In the genomic region with DNA sequence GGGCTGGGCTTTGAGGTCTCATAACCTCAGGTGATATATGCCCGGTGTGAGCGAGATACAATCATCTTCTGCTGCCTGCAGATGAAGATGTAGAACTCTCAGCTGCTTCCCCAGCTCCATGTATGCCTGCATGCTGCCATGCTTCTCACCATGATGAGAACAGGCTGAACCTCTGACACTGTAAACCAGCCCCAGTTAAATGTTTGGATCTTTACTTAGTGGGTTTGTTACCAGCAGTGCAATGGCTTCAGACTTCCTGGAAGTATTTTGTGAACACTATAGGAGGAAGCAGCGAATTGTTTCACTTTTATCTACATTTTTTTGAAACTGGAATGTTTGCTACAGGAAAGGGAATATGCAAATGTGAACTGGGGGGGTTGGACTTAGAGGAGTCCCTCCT, we compare ENCODE assay signal across 22 mouse cellular contexts. TPM values are rescaled to one million over a fixed set of nuclear protein-coding genes. Genes with fewer than 3 reads are reported as not detected.
DNase-seq lines count a peak whose midpoint lies in the region; ATAC-seq and TF ChIP-seq lines count a peak whose summit lies in the region.
"Had no signal": no experiment of that assay in that cellular context is flagged by ENCODE, and none has a peak within 500 bp of the region (broad histone marks: within the 10 kb centered on the region; RNA-seq: fewer than 3 reads in every experiment).

No protein-coding gene starts in this region.

- 63% methylated on average over 3 of the region's 3 CpGs for WGBS in stomach, postnatal 0 days
- 73% methylated on average over 3 of the region's 3 CpGs for WGBS in intestine, embryonic 16.5 days

- peaks cover 5 to 11% of the 10 kb centered on the region in 2 experiments; a peak in 3 of 4 replicates for H3K4me1 ChIP-seq in CH12.LX (ENCODE audit: control insufficient read depth in 1 of 2, insufficient read depth in 2 of 2)
- no peaks in the 10 kb centered on the region for H3K4me1 ChIP-seq in stomach, postnatal 0 days (replicated peaks; ENCODE audit: control insufficient read depth, insufficient read depth)
- no peaks in the 10 kb centered on the region for H3K4me1 ChIP-seq in intestine, embryonic 16.5 days (ENCODE audit: control insufficient read depth, insufficient read depth, low read length)
- H3K4me1 ChIP-seq: embryonic facial prominence, embryonic 10.5 days; embryonic facial prominence, embryonic 12.5 days had no signal

- H3K4me2 ChIP-seq in CH12.LX (ENCODE audit: insufficient read depth, low read depth, poor library complexity, severe bottlenecking): no peak overlapping the region
- H3K4me2 ChIP-seq in stomach, postnatal 0 days (replicated peaks; ENCODE audit: low read depth): no peak overlapping the region
- H3K4me2 ChIP-seq in intestine, embryonic 16.5 days (ENCODE audit: low read depth, low read length): no peak overlapping the region
- H3K4me2 ChIP-seq: embryonic facial prominence, embryonic 12.5 days had no signal

- in situ Hi-C loops in CH12.LX (cut with MboI; ENCODE audit: low pct_ligation_motif_present, low pct_unique_long_range_greater_than_20kb, low sequenced_read_pairs): no loop called here

- no peaks in the 10 kb centered on the region for H3K27me3 ChIP-seq in CH12.LX (replicated peaks)
- no peaks in the 10 kb centered on the region for H3K27me3 ChIP-seq in stomach, postnatal 0 days (ENCODE audit: control insufficient read depth, insufficient read depth, low read length)
- H3K27me3 ChIP-seq in intestine, embryonic 16.5 days (replicated peaks; ENCODE audit: control insufficient read depth, insufficient read depth, low read length): no peaks in the 10 kb centered on the region
- H3K27me3 ChIP-seq: embryonic facial prominence, embryonic 12.5 days had no signal

- no peak for TF ChIP-seq RAD21 in CH12.LX (IDR thresholded peaks at IDR 0.05; ENCODE audit: low read depth, low read length)

- H3K4me3 ChIP-seq in CH12.LX (replicated peaks in 1 of 3; ENCODE audit: low read depth in 2 of 3, low read length in 2 of 3, poor library complexity in 1 of 3): no peak overlapping the region
- H3K4me3 ChIP-seq in stomach, postnatal 0 days (ENCODE audit: low read depth, low read length): no peak overlapping the region
- H3K4me3 ChIP-seq in intestine, embryonic 16.5 days (ENCODE audit: low read length): no peak overlapping the region
- H3K4me3 ChIP-seq: embryonic facial prominence, embryonic 10.5 days; embryonic facial prominence, embryonic 12.5 days had no signal

- H3K9me3 ChIP-seq in CH12.LX (replicated peaks; ENCODE audit: low read length): no peaks in the 10 kb centered on the region
- H3K9me3 ChIP-seq in stomach, postnatal 0 days (ENCODE audit: control insufficient read depth, low read length): no peaks in the 10 kb centered on the region
- H3K9me3 ChIP-seq in intestine, embryonic 16.5 days (ENCODE audit: control insufficient read depth, low read length): no peaks in the 10 kb centered on the region
- H3K9me3 ChIP-seq: embryonic facial prominence, embryonic 10.5 days; G1E had no signal

- peak; percentile 11 for DNase-seq in 416B (ENCODE audit: low read depth)
- peak; percentile 6 for DNase-seq in CH12.LX (ENCODE audit: extremely low read depth)
- peak; percentile 23 for DNase-seq in ZHBTc4 (ENCODE audit: low read depth, low spot score)
- no peak for DNase-seq in stomach, postnatal 0 days (ENCODE audit: low spot score)
- DNase-seq in lung, postnatal 25 days (ENCODE audit: low spot score): no peak
- DNase-seq: adrenal gland, adult 8-10 months; adrenal gland, postnatal 14 days; adrenal gland, postnatal 36 days; cerebellum, adult 11-12 months; cerebellum, adult 2 months; cerebellum, adult 9-10 months; cerebellum, postnatal 10 days; cerebellum, postnatal 25 days had no signal

- no peaks in the 10 kb centered on the region for H3K36me3 ChIP-seq in CH12.LX (replicated peaks in 1 of 2; ENCODE audit: control insufficient read depth in 1 of 2, insufficient read depth in 1 of 2, low read length in 1 of 2)
- H3K36me3 ChIP-seq in stomach, postnatal 0 days (ENCODE audit: control insufficient read depth, insufficient read depth, low read length): no peaks in the 10 kb centered on the region
- H3K36me3 ChIP-seq in intestine, embryonic 16.5 days (ENCODE audit: control insufficient read depth, insufficient read depth, low read length): no peaks in the 10 kb centered on the region
- H3K36me3 ChIP-seq: embryonic facial prominence, embryonic 10.5 days; embryonic facial prominence, embryonic 12.5 days; G1E had no signal

- H3K79me2 ChIP-seq in CH12.LX (replicated peaks; ENCODE audit: control insufficient read depth, extremely low read depth, insufficient read depth, poor library complexity, severe bottlenecking): no peaks in the 10 kb centered on the region

- no peak for TF ChIP-seq EP300 in CH12.LX (IDR thresholded peaks at IDR 0.05; ENCODE audit: low read length)
- no peak for TF ChIP-seq EP300 in stomach, postnatal 0 days (optimal IDR thresholded peaks at IDR 0.05)

- dilution Hi-C loops in CH12.LX (cut with MboI; ENCODE audit: extremely low pct_ligation_motif_present, extremely low pct_unique_long_range_greater_than_20kb, low sequenced_read_pairs): no loop called here

- TF ChIP-seq POLR2A in CH12.LX (IDR thresholded peaks at IDR 0.05; ENCODE audit: low read depth, low read length): no peak

- H3K27ac ChIP-seq in CH12.LX (ENCODE audit: insufficient read depth, low read depth): no peak overlapping the region
- H3K27ac ChIP-seq in stomach, postnatal 0 days (replicated peaks): no peak overlapping the region
- H3K27ac ChIP-seq in intestine, embryonic 16.5 days (ENCODE audit: low read length): no peak overlapping the region
- H3K27ac ChIP-seq: embryonic facial prominence, embryonic 10.5 days; embryonic facial prominence, embryonic 12.5 days had no signal

- H3K9ac ChIP-seq in CH12.LX (ENCODE audit: insufficient read depth, low read depth): no peak overlapping the region
- H3K9ac ChIP-seq in stomach, postnatal 0 days (ENCODE audit: low read length): no peak overlapping the region
- H3K9ac ChIP-seq in intestine, embryonic 16.5 days (ENCODE audit: low read depth, low read length): no peak overlapping the region
- H3K9ac ChIP-seq: embryonic facial prominence, embryonic 12.5 days had no signal

- TF ChIP-seq CTCF in CH12.LX (conservative IDR thresholded peaks at IDR 0.05 in 1 of 2, IDR thresholded peaks at IDR 0.05 in 1 of 2; ENCODE audit: low read depth in 2 of 2, low read length in 2 of 2): no peak
- TF ChIP-seq CTCF in stomach, postnatal 0 days (IDR thresholded peaks at IDR 0.05; ENCODE audit: low read depth): no peak

- ATAC-seq in stomach, postnatal 0 days (ENCODE audit: low FRiP score, low TSS enrichment): peak; percentile 75; the same call in 1 of the 2 replicates
- no peak for ATAC-seq in megakaryocyte, adult 5-6 weeks (ENCODE audit: poor library complexity, severe bottlenecking)
- ATAC-seq in intestine, embryonic 16.5 days: no peak
- ATAC-seq: activated CD4-positive, CD25-positive, alpha-beta regulatory T cell, adult 4 months; forebrain, embryonic 14.5 days; forebrain, embryonic 16.5 days had no signal

TF ChIP-seq in CH12.LX, 34 proteins besides CTCF, POLR2A, EP300 and RAD21:
- TF ChIP-seq BHLHE40 (IDR thresholded peaks at IDR 0.05; ENCODE audit: low read depth, low read length) (no peak), USF2 (conservative IDR thresholded peaks at IDR 0.05; ENCODE audit: low read depth, low read length) (no peak), HCFC1 (IDR thresholded peaks at IDR 0.05; ENCODE audit: low read depth, low read length) (no peak), NRF1 (IDR thresholded peaks at IDR 0.05; ENCODE audit: low read depth, low read length) (no peak), MEF2A (IDR thresholded peaks at IDR 0.05; ENCODE audit: borderline replicate concordance, low read depth, low read length) (no peak), RCOR1 (conservative IDR thresholded peaks at IDR 0.05; ENCODE audit: low read depth, low read length) (no peak), UBTF (IDR thresholded peaks at IDR 0.05; ENCODE audit: low read depth, low read length) (no peak), E2F4 (IDR thresholded peaks at IDR 0.05; ENCODE audit: insufficient replicate concordance, low read depth, low read length) (no peak), MAFK (IDR thresholded peaks at IDR 0.05; ENCODE audit: insufficient replicate concordance, low read length) (no peak), GABPA (IDR thresholded peaks at IDR 0.05; ENCODE audit: insufficient replicate concordance, low read depth, low read length) (no peak), ELF1 (IDR thresholded peaks at IDR 0.05; ENCODE audit: low read depth, low read length) (no peak), NELFE (IDR thresholded peaks at IDR 0.05; ENCODE audit: low read depth, low read length) (no peak), ZC3H11A (IDR thresholded peaks at IDR 0.05; ENCODE audit: low read depth, low read length) (no peak)

RNA-seq across cellular contexts. Expression of a gene that starts 36.2 kb away (rescaled TPM):
- 14.6 and 17.8 TPM in 2 replicates for total RNA-seq in CH12.LX (2012; rRNA removed)
- 38.2 and 38.5 TPM in 2 replicates for total RNA-seq in CH12.LX (2014; rRNA removed)
- polyA plus RNA-seq in CH12.LX (2012; ENCODE audit: insufficient read length, low read depth): 17.9 and 21.7 TPM in 2 replicates
- polyA plus RNA-seq in stomach, postnatal 0 days (2015; fragmentation: Nextera tagmentation; extraction: Ambion mirVana): 20.9 and 27.3 TPM in 2 replicates
- total RNA-seq in megakaryocyte, adult 5-6 weeks (2015): 5.1 and 5.6 TPM in 2 replicates
- 3.6 and 5.1 TPM in 2 replicates for total RNA-seq in megakaryocyte, adult 5-6 weeks (2017)
- 7.0 and 7.1 TPM in 2 replicates for polyA plus RNA-seq in intestine, embryonic 16.5 days (2015; fragmentation: Nextera tagmentation; extraction: Ambion mirVana)

RNA-seq across cellular contexts. Expression of a gene that starts 48.9 kb away (rescaled TPM):
- total RNA-seq in CH12.LX (2012; rRNA removed): under 0.01 and 0.04 TPM in 2 replicates
- total RNA-seq in CH12.LX (2014; rRNA removed): 0.04 and 0.05 TPM in 2 replicates
- 0.10 and 0.13 TPM in 2 replicates for polyA plus RNA-seq in CH12.LX (2012; ENCODE audit: insufficient read length, low read depth)
- 6.2 and 7.2 TPM in 2 replicates for polyA plus RNA-seq in stomach, postnatal 0 days (2015; fragmentation: Nextera tagmentation; extraction: Ambion mirVana)
- total RNA-seq in megakaryocyte, adult 5-6 weeks (2015): not detected in 2 replicates
- 0.04 TPM in 1 of 2 replicates, not detected in the other for total RNA-seq in megakaryocyte, adult 5-6 weeks (2017)
- polyA plus RNA-seq in intestine, embryonic 16.5 days (2015; fragmentation: Nextera tagmentation; extraction: Ambion mirVana): 4.9 and 5.7 TPM in 2 replicates
- polyA plus RNA-seq: C2C12, G1E had no signal

Comparison
In these comparisons a context has a peak if more than half of its experiments do, and no peak if none do; other contexts are left out.
1. DNase-seq: peak in 416B (single experiment), CH12.LX (single experiment) and ZHBTc4 (single experiment); none in stomach, postnatal 0 days (single experiment) and lung, postnatal 25 days (single experiment).